Mouse (Mus musculus): Measurements from ENCODE around the gene Amy2a3.
"Not testable (repeated sequence)": the region's sequence is repeated elsewhere in the genome, so short reads cannot be mapped to it uniquely, and the experiment has no call there.

Gene Amy2a3

DNA sequence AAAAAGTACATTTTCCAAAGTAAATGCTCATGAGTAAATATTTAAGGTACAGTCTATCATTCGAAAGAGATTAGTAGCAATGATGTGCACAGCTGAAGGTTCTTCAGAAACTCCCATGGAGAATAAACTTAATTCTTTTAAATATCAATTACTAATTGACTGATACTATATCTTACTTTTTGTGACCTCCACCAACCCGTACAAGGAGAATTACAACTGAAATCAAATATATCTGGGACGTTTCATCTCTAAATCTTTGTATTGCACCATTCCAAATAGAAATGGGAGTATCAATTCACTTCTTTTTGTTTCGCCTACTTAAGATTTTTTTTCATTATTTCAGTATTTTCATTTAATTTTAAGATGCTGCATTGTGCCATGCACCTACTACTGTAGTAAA is at the start of gene Amy2a3:
TSS of gene Amy2a3 (minus strand) at position 101 of the 400 bp plus-strand sequence.
- not testable (repeated sequence) for DNase-seq

DNA sequence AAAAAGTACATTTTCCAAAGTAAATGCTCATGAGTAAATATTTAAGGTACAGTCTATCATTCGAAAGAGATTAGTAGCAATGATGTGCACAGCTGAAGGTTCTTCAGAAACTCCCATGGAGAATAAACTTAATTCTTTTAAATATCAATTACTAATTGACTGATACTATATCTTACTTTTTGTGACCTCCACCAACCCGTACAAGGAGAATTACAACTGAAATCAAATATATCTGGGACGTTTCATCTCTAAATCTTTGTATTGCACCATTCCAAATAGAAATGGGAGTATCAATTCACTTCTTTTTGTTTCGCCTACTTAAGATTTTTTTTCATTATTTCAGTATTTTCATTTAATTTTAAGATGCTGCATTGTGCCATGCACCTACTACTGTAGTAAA is 32.7 kb upstream of the Amy2a3 start, which contains the start of gene Amy2a2:
TSS of gene Amy2a2 (minus strand) at position 101 of the 400 bp plus-strand sequence.
- not testable (repeated sequence) for DNase-seq

DNA sequence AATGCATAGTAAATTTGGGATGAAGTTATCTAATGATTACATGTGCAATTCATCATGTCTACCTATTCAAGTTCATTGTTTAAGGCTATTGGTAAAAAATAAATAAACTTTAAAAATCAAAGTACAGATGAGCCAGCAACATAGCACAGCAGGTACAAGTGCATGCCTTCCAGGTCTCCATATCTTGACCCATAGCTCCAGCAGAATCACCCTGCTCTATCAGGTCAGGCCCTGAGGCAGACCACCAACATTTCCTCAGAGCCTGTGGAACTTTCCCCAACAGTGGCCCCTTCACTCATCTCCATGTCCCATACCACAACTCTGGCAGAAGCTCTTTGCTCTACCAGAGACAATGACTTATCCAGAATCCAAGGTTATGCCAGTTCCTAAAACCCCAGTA is 21.6 kb upstream of the Amy2a3 start:
- DNase-seq, result not testable (repeated sequence)

DNA sequence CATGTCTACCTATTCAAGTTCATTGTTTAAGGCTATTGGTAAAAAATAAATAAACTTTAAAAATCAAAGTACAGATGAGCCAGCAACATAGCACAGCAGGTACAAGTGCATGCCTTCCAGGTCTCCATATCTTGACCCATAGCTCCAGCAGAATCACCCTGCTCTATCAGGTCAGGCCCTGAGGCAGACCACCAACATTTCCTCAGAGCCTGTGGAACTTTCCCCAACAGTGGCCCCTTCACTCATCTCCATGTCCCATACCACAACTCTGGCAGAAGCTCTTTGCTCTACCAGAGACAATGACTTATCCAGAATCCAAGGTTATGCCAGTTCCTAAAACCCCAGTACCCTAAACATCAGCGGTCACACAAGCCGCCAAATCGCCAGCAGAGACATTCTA is 10.9 kb downstream of the Amy2a3 start:
- not testable (repeated sequence) for DNase-seq

DNA sequence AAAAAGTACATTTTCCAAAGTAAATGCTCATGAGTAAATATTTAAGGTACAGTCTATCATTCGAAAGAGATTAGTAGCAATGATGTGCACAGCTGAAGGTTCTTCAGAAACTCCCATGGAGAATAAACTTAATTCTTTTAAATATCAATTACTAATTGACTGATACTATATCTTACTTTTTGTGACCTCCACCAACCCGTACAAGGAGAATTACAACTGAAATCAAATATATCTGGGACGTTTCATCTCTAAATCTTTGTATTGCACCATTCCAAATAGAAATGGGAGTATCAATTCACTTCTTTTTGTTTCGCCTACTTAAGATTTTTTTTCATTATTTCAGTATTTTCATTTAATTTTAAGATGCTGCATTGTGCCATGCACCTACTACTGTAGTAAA is 32.5 kb downstream of the Amy2a3 start, which contains the start of gene Amy2a4:
TSS of gene Amy2a4 (minus strand) at position 101 of the 400 bp plus-strand sequence.
- not testable (repeated sequence) for DNase-seq

DNA sequence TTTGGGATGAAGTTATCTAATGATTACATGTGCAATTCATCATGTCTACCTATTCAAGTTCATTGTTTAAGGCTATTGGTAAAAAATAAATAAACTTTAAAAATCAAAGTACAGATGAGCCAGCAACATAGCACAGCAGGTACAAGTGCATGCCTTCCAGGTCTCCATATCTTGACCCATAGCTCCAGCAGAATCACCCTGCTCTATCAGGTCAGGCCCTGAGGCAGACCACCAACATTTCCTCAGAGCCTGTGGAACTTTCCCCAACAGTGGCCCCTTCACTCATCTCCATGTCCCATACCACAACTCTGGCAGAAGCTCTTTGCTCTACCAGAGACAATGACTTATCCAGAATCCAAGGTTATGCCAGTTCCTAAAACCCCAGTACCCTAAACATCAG is 43.6 kb downstream of the Amy2a3 start:
- not testable (repeated sequence) for DNase-seq

DNA sequence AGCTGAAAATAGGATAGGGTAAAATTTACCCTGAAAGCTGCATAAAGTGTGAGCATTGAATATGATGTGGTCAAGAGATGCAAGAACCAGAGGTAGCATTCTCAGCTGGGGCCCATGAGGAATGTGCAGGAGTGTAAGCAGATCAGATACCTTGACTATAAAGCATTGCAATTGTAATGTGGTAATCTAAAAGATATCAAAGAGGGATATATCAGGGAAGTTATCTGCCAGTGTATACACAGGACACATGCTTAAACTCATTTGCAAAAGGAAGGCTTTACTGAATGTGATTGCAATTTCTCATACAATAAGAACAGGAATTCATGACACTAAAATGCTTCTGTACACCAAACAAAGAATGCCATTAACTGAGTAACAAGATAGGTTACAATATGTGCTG is 44.3 kb downstream of the Amy2a3 start:
- DNase-seq, result not testable (repeated sequence)
